Mouse (Mus musculus): ENCODE measurements around the gene Sh2b3. TPM values are rescaled to one million over a fixed set of nuclear protein-coding genes. Genes with fewer than 3 reads are reported as not detected.
A peak's percentile ranks its signal among the peaks of the same experiment; 100 is the strongest.
"Not testable (repeated sequence)": the region's sequence is repeated elsewhere in the genome, so short reads cannot be mapped to it uniquely, and the experiment has no call there.

Sh2b3 gene
- polyA plus RNA-seq, 1 experiment from 2014 or later: 8.8 TPM

GRCm38 (mm10) chr5:121848035-121848519 lies 10.6 kb upstream of the Sh2b3 start:
- Histone ChIP-seq H3K9me3 (replicated peaks; ENCODE audit: control insufficient read depth, low read length) (no peaks in the 10 kb centered on the region), H3K4me2 (ENCODE audit: low read depth, low read length) (peak overlapping the region; percentile 91), H3K9ac (ENCODE audit: low read length) (peak overlapping the region; percentile 71), H3K36me3 (ENCODE audit: control insufficient read depth, insufficient read depth, low read length) (peaks cover 5% of the 10 kb centered on the region), H3K4me1 (ENCODE audit: control insufficient read depth, insufficient read depth, low read length) (peaks cover 22% of the 10 kb centered on the region), H3K27ac (ENCODE audit: low read length) (peak overlapping the region; percentile 92), H3K4me3 (replicated peaks; ENCODE audit: low read length) (peak overlapping the region; percentile 85), H3K27me3 (ENCODE audit: control insufficient read depth, insufficient read depth, low read length) (peaks cover 7% of the 10 kb centered on the region)
- ATAC-seq (ENCODE audit: insufficient read depth, low FRiP score): peak; percentile 38; the same call in 1 of the 2 replicates
- under 1% methylated on average over 17 of the region's 17 CpGs for WGBS

- not testable (repeated sequence) for H3K4me2 ChIP-seq (ENCODE audit: low read depth, low read length); H3K36me3 ChIP-seq (ENCODE audit: control insufficient read depth, insufficient read depth, low read length); H3K4me3 ChIP-seq (replicated peaks; ENCODE audit: low read length); ATAC-seq (ENCODE audit: insufficient read depth, low FRiP score); H3K27ac ChIP-seq (ENCODE audit: low read length); H3K9ac ChIP-seq (ENCODE audit: low read length); H3K9me3 ChIP-seq (replicated peaks; ENCODE audit: control insufficient read depth, low read length); H3K27me3 ChIP-seq (ENCODE audit: control insufficient read depth, insufficient read depth, low read length)
- H3K4me1 ChIP-seq (ENCODE audit: control insufficient read depth, insufficient read depth, low read length): peaks cover 21% of the 10 kb centered on the region
- WGBS: 86% methylated on average over 3 of the region's 3 CpGs
These were observed 9.8 kb upstream of the Sh2b3 start for GRCm38 (mm10) chr5:121847269-121847668.

GRCm38 (mm10) chr5:121846322-121846721 lies 8.9 kb upstream of the Sh2b3 start:
- H3K27me3 ChIP-seq (ENCODE audit: control insufficient read depth, insufficient read depth, low read length): peaks cover 7% of the 10 kb centered on the region
- H3K4me1 ChIP-seq (ENCODE audit: control insufficient read depth, insufficient read depth, low read length): peaks cover 25% of the 10 kb centered on the region
- WGBS: 76% methylated on average over 11 of the region's 11 CpGs
- no peak overlapping the region for H3K4me3 ChIP-seq (replicated peaks; ENCODE audit: low read length)
- H3K4me2 ChIP-seq (ENCODE audit: low read depth, low read length): no peak overlapping the region
- H3K9ac ChIP-seq (ENCODE audit: low read length): no peak overlapping the region
- ATAC-seq (ENCODE audit: insufficient read depth, low FRiP score): no peak
- no peaks in the 10 kb centered on the region for H3K9me3 ChIP-seq (replicated peaks; ENCODE audit: control insufficient read depth, low read length)
- H3K27ac ChIP-seq (ENCODE audit: low read length): no peak overlapping the region
- no peaks in the 10 kb centered on the region for H3K36me3 ChIP-seq (ENCODE audit: control insufficient read depth, insufficient read depth, low read length)

GRCm38 (mm10) chr5:121845361-121845760 lies 7.9 kb upstream of the Sh2b3 start:
- H3K9me3 ChIP-seq (replicated peaks; ENCODE audit: control insufficient read depth, low read length): no peaks in the 10 kb centered on the region
- no peak overlapping the region for H3K4me3 ChIP-seq (replicated peaks; ENCODE audit: low read length)
- 33% methylated on average over 4 of the region's 4 CpGs for WGBS
- no peak for ATAC-seq (ENCODE audit: insufficient read depth, low FRiP score)
- H3K4me1 ChIP-seq (ENCODE audit: control insufficient read depth, insufficient read depth, low read length): peaks cover 22% of the 10 kb centered on the region
- peaks cover 7% of the 10 kb centered on the region for H3K27me3 ChIP-seq (ENCODE audit: control insufficient read depth, insufficient read depth, low read length)
- H3K36me3 ChIP-seq (ENCODE audit: control insufficient read depth, insufficient read depth, low read length): no peaks in the 10 kb centered on the region
- no peak overlapping the region for H3K4me2 ChIP-seq (ENCODE audit: low read depth, low read length)
- H3K27ac ChIP-seq (ENCODE audit: low read length): no peak overlapping the region
- 0 out of 2 replicates have a peak overlapping the region, but pooled peaks have one; percentile 31 for H3K9ac ChIP-seq (ENCODE audit: low read length)

GRCm38 (mm10) chr5:121843138-121843905 lies 5.9 kb upstream of the Sh2b3 start:
- Histone ChIP-seq H3K4me3 (replicated peaks; ENCODE audit: low read length) (peak overlapping the region; percentile 54), H3K9me3 (replicated peaks; ENCODE audit: control insufficient read depth, low read length) (no peaks in the 10 kb centered on the region), H3K27ac (ENCODE audit: low read length) (no peak overlapping the region), H3K4me1 (ENCODE audit: control insufficient read depth, insufficient read depth, low read length) (peaks cover 15% of the 10 kb centered on the region), H3K4me2 (ENCODE audit: low read depth, low read length) (peak overlapping the region; percentile 75), H3K36me3 (ENCODE audit: control insufficient read depth, insufficient read depth, low read length) (no peaks in the 10 kb centered on the region), H3K27me3 (ENCODE audit: control insufficient read depth, insufficient read depth, low read length) (peaks cover 7% of the 10 kb centered on the region), H3K9ac (ENCODE audit: low read length) (0 out of 2 replicates have a peak overlapping the region, but pooled peaks have one; percentile 1)
- WGBS: 14% methylated on average over 17 of the region's 17 CpGs
- no peak; the same call in 1 of the 2 replicates for ATAC-seq (ENCODE audit: insufficient read depth, low FRiP score)

- peak overlapping the region; percentile 75 for H3K4me2 ChIP-seq (ENCODE audit: low read depth, low read length)
- ATAC-seq (ENCODE audit: insufficient read depth, low FRiP score): peak; percentile 54
- peak overlapping the region; percentile 54 for H3K4me3 ChIP-seq (replicated peaks; ENCODE audit: low read length)
- H3K36me3 ChIP-seq (ENCODE audit: control insufficient read depth, insufficient read depth, low read length): no peaks in the 10 kb centered on the region
- peaks cover 7% of the 10 kb centered on the region for H3K27me3 ChIP-seq (ENCODE audit: control insufficient read depth, insufficient read depth, low read length)
- peak overlapping the region; percentile 74 for H3K9ac ChIP-seq (ENCODE audit: low read length)
- under 1% methylated on average over 33 of the region's 33 CpGs for WGBS
- H3K27ac ChIP-seq (ENCODE audit: low read length): peak overlapping the region; percentile 22; the same call in 1 of the 2 replicates
- peaks cover 18% of the 10 kb centered on the region for H3K4me1 ChIP-seq (ENCODE audit: control insufficient read depth, insufficient read depth, low read length)
- H3K9me3 ChIP-seq (replicated peaks; ENCODE audit: control insufficient read depth, low read length): no peaks in the 10 kb centered on the region
These were observed 5.2 kb upstream of the Sh2b3 start for GRCm38 (mm10) chr5:121842665-121843118.

GRCm38 (mm10) chr5:121841973-121842372 lies 4.5 kb upstream of the Sh2b3 start:
- no peaks in the 10 kb centered on the region for H3K9me3 ChIP-seq (replicated peaks; ENCODE audit: control insufficient read depth, low read length)
- peak overlapping the region; percentile 74 for H3K9ac ChIP-seq (ENCODE audit: low read length)
- no peak for ATAC-seq (ENCODE audit: insufficient read depth, low FRiP score)
- peaks cover 25% of the 10 kb centered on the region for H3K4me1 ChIP-seq (ENCODE audit: control insufficient read depth, insufficient read depth, low read length)
- H3K27me3 ChIP-seq (ENCODE audit: control insufficient read depth, insufficient read depth, low read length): peaks cover 7% of the 10 kb centered on the region
- H3K4me3 ChIP-seq (replicated peaks; ENCODE audit: low read length): no peak overlapping the region
- WGBS: 43% methylated on average over 10 of the region's 10 CpGs
- no peaks in the 10 kb centered on the region for H3K36me3 ChIP-seq (ENCODE audit: control insufficient read depth, insufficient read depth, low read length)
- H3K27ac ChIP-seq (ENCODE audit: low read length): peak overlapping the region; percentile 27; the same call in 1 of the 2 replicates
- peak overlapping the region; percentile 75; the same call in 1 of the 2 replicates for H3K4me2 ChIP-seq (ENCODE audit: low read depth, low read length)

- Histone ChIP-seq H3K27ac (ENCODE audit: low read length) (no peak overlapping the region), H3K27me3 (ENCODE audit: control insufficient read depth, insufficient read depth, low read length) (peaks cover 7% of the 10 kb centered on the region), H3K4me3 (replicated peaks; ENCODE audit: low read length) (no peak overlapping the region), H3K36me3 (ENCODE audit: control insufficient read depth, insufficient read depth, low read length) (no peaks in the 10 kb centered on the region), H3K9ac (ENCODE audit: low read length) (no peak overlapping the region), H3K9me3 (replicated peaks; ENCODE audit: control insufficient read depth, low read length) (no peaks in the 10 kb centered on the region), H3K4me2 (ENCODE audit: low read depth, low read length) (no peak overlapping the region), H3K4me1 (ENCODE audit: control insufficient read depth, insufficient read depth, low read length) (peaks cover 25% of the 10 kb centered on the region)
- 90% methylated on average over 9 of the region's 9 CpGs for WGBS
- ATAC-seq (ENCODE audit: insufficient read depth, low FRiP score): no peak
These were observed 4.1 kb upstream of the Sh2b3 start for GRCm38 (mm10) chr5:121841516-121841915.

- peak overlapping the region; percentile 70 for H3K4me3 ChIP-seq (replicated peaks; ENCODE audit: low read length)
- peaks cover 7% of the 10 kb centered on the region for H3K27me3 ChIP-seq (ENCODE audit: control insufficient read depth, insufficient read depth, low read length)
- H3K9me3 ChIP-seq (replicated peaks; ENCODE audit: control insufficient read depth, low read length): no peaks in the 10 kb centered on the region
- 21% methylated on average over 7 of the region's 7 CpGs for WGBS
- H3K4me1 ChIP-seq (ENCODE audit: control insufficient read depth, insufficient read depth, low read length): peaks cover 44% of the 10 kb centered on the region
- H3K9ac ChIP-seq (ENCODE audit: low read length): peak overlapping the region; percentile 73
- ATAC-seq (ENCODE audit: insufficient read depth, low FRiP score): no peak
- H3K4me2 ChIP-seq (ENCODE audit: low read depth, low read length): peak overlapping the region; percentile 83
- peak overlapping the region; percentile 94 for H3K27ac ChIP-seq (ENCODE audit: low read length)
- H3K36me3 ChIP-seq (ENCODE audit: control insufficient read depth, insufficient read depth, low read length): no peaks in the 10 kb centered on the region
These were observed 1.7 kb upstream of the Sh2b3 start for GRCm38 (mm10) chr5:121839128-121839473.

Measured in stomach, embryonic 16.5 days (tissue).